Mouse (Mus musculus): Measurements from ENCODE around the gene Smad3. TPM values are rescaled to one million over a fixed set of nuclear protein-coding genes. Genes with fewer than 3 reads are reported as not detected.
A peak's percentile ranks its signal among the peaks of the same experiment; 100 is the strongest.

Gene Smad3
- polyA plus RNA-seq, 1 experiment from 2014 or later, result 34.8 TPM

DNA sequence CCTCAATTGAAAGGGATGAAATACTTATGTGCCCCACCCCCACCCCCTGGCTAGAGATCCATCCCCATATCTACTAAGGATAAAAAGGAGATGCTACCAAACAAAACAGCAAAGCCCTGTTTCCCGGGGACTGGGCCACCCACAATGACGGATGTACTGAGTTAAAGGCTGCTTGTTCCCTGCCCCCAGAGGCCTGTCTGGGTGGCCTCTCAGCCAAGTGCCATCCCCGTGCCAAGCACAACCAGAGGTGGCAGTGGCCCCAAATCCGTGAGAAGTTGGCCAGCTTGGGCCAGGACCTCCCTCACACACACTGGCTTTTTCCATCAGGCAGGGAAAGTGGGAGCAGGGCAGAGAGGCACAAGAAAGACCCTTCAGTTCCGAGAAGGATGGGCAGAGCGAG is 45.0 kb downstream of the Smad3 start:
- peaks cover 44% of the 10 kb centered on the region for H3K36me3 ChIP-seq
- H3K4me1 ChIP-seq, result peaks cover 45% of the 10 kb centered on the region
- no peak overlapping the region for H3K27ac ChIP-seq
- 60% methylated on average over 6 of the region's 6 CpGs for WGBS
- H3K4me3 ChIP-seq, result no peak overlapping the region
- ATAC-seq (ENCODE audit: low FRiP score, low read depth), result no peak
- H3K9ac ChIP-seq, result no peak overlapping the region
- H3K27me3 ChIP-seq, result no peaks in the 10 kb centered on the region
- no peak overlapping the region for H3K4me2 ChIP-seq (replicated peaks)
- peaks cover 5% of the 10 kb centered on the region; the same call in 1 of the 2 replicates for H3K9me3 ChIP-seq

DNA sequence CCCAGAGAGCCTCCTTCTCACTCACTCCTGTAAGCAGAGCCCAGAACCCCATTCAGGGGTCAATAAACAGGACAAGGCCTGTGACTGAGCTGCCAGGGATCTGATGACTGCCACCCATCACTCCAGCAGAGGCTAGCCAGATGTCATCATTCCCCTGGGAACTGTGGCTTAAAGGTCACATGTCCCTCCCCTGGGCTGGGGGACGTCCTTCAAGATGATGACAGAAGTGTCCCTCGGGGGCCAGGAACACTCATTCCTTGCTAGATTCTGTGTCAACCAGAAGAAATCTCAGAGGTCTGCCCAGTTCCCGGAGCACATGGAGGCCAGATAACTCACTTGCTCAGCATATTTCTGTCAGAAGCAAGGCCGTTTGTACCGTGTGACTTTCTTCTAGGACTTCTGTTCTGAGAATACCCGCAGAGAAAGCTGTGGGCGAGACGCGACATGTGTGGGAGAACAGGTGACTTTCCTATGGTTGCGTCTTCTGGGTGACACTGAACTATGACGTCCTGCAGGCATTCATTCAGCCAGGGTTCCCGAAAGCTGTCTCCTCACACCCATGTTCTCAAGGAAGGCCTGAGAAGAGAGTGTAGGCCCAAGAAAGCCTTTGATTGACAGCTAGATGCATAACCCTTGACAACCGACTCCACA is 46.1 kb downstream of the Smad3 start:
- Histone ChIP-seq H3K4me2 (replicated peaks) (no peak overlapping the region), H3K27me3 (no peaks in the 10 kb centered on the region), H3K36me3 (peaks cover 44% of the 10 kb centered on the region), H3K4me3 (no peak overlapping the region), H3K9me3 (peaks cover 5% of the 10 kb centered on the region; the same call in 1 of the 2 replicates), H3K27ac (no peak overlapping the region), H3K9ac (no peak overlapping the region), H3K4me1 (peaks cover 44% of the 10 kb centered on the region)
- WGBS, result 79% methylated on average over 13 of the region's 13 CpGs
- ATAC-seq (ENCODE audit: low FRiP score, low read depth), result no peak

DNA sequence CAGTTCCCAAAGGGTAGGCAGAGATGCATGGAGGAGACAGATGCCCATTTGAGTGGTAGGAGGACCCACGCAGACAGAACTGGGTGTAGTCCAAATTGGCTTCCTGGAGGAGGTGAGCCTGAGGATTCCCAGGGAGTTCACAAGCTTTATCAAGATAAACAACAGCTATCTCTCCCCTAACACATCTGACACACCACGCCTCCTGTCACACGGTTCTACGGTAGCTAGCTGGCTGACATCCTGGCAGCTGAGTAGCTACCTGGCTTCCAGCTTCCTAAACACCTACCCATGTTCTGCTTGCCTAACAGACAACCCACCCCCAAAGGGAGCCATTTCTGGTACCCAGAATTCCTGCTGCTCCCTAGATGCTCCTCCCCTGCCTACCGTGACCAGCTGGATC is 47.9 kb downstream of the Smad3 start:
- Histone ChIP-seq H3K27ac (no peak overlapping the region), H3K4me1 (peaks cover 45% of the 10 kb centered on the region)

DNA sequence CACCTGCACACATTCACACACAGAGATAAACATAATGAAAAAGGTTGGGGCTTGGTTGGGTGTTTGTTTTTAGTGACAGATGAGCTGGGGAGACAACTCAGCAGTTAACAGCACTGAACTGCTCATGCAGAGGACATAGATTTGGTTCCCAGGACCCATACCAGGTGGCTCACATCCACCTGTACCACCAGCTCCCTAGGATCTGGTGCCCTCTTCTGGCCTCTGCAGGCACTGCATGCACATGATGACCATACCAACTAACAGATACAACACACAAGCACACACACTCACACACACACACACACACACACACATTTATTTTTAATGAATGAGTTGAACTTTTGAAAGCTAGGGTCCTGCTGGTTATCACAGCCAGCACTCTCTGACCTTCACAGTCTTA is 48.5 kb downstream of the Smad3 start:
- Histone ChIP-seq H3K9me3 (peaks cover 5% of the 10 kb centered on the region; the same call in 1 of the 2 replicates), H3K9ac (no peak overlapping the region), H3K4me1 (peaks cover 47% of the 10 kb centered on the region), H3K27ac (no peak overlapping the region), H3K4me2 (replicated peaks) (no peak overlapping the region), H3K4me3 (no peak overlapping the region), H3K36me3 (peaks cover 40% of the 10 kb centered on the region), H3K27me3 (no peaks in the 10 kb centered on the region)
- no peak for ATAC-seq (ENCODE audit: low FRiP score, low read depth)

More for the DNA sequence above, 47.9 kb downstream of the Smad3 start:
- peaks cover 5% of the 10 kb centered on the region; the same call in 1 of the 2 replicates for H3K9me3 ChIP-seq
- H3K4me2 ChIP-seq (replicated peaks), result no peak overlapping the region
- no peaks in the 10 kb centered on the region for H3K27me3 ChIP-seq
- no peak overlapping the region for H3K4me3 ChIP-seq
- no peak overlapping the region for H3K9ac ChIP-seq
- WGBS, result 97% methylated on average over 5 of the region's 5 CpGs
- peaks cover 40% of the 10 kb centered on the region for H3K36me3 ChIP-seq
- no peak for ATAC-seq (ENCODE audit: low FRiP score, low read depth)

DNA sequence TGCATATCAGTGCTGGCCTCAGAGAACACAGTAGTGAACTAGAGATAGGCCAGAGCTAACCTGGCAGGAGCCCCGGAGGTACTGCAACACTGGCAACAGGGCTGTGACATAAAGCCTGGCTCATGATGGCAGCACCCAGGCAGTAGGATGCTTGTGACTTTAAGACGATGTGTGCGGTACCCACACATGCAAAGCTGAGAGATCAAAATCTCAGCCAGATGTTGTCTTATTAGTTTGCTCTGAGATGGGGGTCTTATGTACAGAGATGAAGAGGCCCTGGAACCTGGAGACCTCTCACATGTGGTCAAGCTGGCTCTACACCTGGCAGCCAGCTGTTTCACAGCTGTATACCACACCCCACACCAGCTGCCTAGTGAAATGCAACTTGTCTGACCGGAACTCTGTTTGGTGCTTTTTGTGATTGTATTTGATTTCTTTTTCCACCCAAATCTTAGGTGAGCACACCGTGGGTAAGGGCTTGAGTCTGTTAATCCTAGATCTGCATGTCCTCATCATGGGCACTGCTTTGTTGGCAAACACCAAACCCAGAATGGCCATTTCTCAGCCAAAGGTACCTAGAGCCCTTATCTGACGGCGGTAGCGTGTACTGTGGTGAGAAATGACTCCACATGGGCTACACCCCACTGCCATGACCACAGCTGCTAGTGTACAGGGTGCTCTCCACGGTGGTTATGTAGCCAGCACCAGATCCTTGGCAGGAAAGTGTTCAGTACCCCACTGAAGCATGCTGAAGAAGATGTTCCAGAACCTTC is 49.8 kb downstream of the Smad3 start:
- no peak overlapping the region for H3K4me3 ChIP-seq
- no peaks in the 10 kb centered on the region for H3K27me3 ChIP-seq
- H3K9ac ChIP-seq, result no peak overlapping the region
- ATAC-seq (ENCODE audit: low FRiP score, low read depth), result no peak
- 67% methylated on average over 9 of the region's 9 CpGs for WGBS
- H3K9me3 ChIP-seq, result peaks cover 5% of the 10 kb centered on the region; the same call in 1 of the 2 replicates
- no peak overlapping the region for H3K4me2 ChIP-seq (replicated peaks)
- peaks cover 52% of the 10 kb centered on the region for H3K4me1 ChIP-seq
- peaks cover 42% of the 10 kb centered on the region for H3K36me3 ChIP-seq
- no peak overlapping the region for H3K27ac ChIP-seq

DNA sequence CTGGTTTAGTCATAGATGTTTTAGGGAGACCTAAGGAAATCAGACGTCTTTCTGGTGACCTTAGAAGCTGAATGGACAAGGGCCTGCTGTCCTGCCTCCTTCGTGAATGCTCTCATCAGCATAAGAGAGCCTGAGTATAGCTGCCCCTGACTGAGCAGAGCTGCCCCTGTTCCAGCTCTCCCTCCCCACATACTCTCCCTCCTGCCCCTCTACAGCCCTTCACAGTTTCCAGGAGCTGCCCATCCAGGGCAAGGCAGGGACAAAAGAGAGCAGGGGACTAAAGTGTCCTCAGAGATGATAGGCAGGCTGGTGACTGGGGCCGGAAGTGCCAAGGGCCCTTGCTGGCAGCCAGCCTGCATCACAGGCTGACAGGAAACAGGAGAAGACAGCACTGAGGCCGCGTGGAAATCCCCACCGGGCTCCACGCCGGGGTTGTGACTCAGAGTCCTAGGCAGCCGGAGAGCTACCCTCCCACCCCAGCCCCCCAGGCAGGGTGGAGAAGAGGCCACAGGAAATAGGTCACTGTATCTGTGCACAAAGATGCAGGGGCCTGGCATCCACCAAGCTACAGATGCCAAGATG is 51.6 kb downstream of the Smad3 start:
- 30% methylated on average over 9 of the region's 9 CpGs for WGBS
- Histone ChIP-seq H3K36me3 (peaks cover 32% of the 10 kb centered on the region), H3K9ac (peak overlapping the region; percentile 15; the same call in 1 of the 2 replicates), H3K9me3 (peaks cover 5% of the 10 kb centered on the region; the same call in 1 of the 2 replicates), H3K4me2 (replicated peaks) (no peak overlapping the region), H3K4me3 (no peak overlapping the region), H3K4me1 (peaks cover 67% of the 10 kb centered on the region), H3K27me3 (no peaks in the 10 kb centered on the region), H3K27ac (no peak overlapping the region)
- ATAC-seq (ENCODE audit: low FRiP score, low read depth), result no peak

DNA sequence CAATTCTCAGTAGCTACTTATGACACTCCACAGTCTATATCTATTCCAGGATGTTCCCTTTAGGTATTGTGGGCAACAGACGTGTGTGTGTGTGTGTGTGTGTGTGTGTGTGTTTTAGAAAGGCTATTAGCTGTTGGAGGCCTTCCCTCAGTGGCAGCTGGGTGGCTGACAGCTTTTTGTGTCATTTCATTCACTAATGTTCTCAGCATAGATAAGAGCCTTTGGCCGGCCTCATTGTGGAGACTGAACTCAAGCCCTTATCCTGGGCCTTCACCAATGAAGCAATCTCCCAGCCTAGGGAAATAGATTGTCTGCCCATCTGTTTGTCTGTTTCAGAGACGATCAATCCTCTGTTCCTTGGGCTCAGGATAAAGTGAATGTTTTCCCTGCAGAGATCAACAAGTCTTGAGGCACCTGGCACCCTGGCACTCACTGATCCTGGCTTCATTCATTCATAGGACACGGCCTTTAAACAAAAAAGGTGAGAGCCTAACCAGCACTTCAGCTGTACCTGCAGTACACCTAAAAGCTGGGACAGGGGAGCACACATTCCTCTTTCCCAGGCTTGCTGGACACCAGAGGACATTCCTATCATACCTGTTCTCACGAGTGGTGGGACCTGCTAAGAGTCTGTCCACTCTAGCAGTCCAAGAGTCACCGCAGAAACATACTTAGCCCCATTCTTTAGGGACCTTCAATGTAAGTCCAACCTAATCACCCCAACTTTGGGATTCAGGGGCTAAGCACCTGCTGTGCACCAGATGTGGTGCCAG is 52.6 kb downstream of the Smad3 start:
- Histone ChIP-seq H3K27me3 (no peaks in the 10 kb centered on the region), H3K9me3 (peaks cover 5% of the 10 kb centered on the region; the same call in 1 of the 2 replicates), H3K36me3 (peaks cover 21% of the 10 kb centered on the region), H3K27ac (no peak overlapping the region), H3K4me2 (replicated peaks) (no peak overlapping the region), H3K4me3 (no peak overlapping the region), H3K4me1 (peaks cover 76% of the 10 kb centered on the region), H3K9ac (no peak overlapping the region)
- WGBS, result 72% methylated on average over 6 of the region's 6 CpGs
- no peak for ATAC-seq (ENCODE audit: low FRiP score, low read depth)

DNA sequence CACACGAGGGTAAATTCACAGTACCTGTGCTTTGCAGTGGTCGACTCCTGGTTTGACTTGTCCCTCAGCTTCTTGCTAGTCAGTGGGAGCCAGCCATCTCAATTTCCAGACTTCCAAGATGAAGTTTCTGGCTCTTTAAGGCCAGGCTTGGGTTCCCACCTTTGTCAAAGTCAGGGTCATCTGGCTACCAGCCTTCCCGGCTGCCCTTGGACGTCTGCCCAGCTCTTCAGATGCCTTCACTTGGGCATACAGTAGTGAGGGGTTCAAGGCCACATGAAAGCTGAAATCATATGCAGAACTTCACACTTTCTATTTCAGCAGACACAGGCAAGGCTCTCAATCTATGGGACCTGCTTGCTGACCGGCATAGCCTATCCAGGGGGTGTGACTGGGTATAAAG is 53.7 kb downstream of the Smad3 start:
- H3K36me3 ChIP-seq, result peaks cover 11% of the 10 kb centered on the region; the same call in 1 of the 2 replicates
- ATAC-seq (ENCODE audit: low FRiP score, low read depth), result no peak
- H3K27ac ChIP-seq, result no peak overlapping the region
- peaks cover 85% of the 10 kb centered on the region for H3K4me1 ChIP-seq
- no peak overlapping the region for H3K4me2 ChIP-seq (replicated peaks)
- no peaks in the 10 kb centered on the region for H3K27me3 ChIP-seq
- no peak overlapping the region for H3K9ac ChIP-seq
- H3K9me3 ChIP-seq, result no peaks in the 10 kb centered on the region
- H3K4me3 ChIP-seq, result no peak overlapping the region
- WGBS, result 74% methylated on average over 5 of the region's 5 CpGs

DNA sequence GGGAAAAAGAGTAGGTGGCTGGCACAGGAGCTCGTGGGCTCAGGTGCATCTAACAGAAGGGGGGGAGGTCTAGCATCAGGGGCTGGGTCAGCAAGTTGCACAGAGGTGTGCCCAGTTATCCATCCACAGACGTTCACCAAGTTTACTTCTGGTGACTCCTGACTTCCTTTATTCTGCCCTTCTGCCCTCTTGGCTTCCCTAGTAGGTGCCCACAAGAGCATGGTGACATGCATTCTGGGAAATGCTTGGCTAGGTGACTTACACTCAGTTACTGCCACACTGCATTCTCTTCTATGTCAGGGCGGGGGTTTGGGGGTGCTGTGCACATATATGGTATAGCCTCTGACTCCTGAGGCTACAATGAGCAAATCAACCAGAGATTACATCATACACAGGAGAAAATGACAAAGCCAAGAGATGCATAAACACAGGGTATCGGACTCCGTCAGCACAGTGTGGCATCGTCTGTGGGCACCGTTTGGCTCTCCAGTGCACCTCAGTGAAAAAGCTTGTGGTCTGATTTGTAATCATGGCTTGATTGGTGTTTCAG is 54.5 kb downstream of the Smad3 start:
- WGBS, result 86% methylated on average over 7 of the region's 7 CpGs
- no peak for ATAC-seq (ENCODE audit: low FRiP score, low read depth)
- Histone ChIP-seq H3K9ac (no peak overlapping the region), H3K9me3 (no peaks in the 10 kb centered on the region), H3K27ac (0 out of 2 replicates have a peak overlapping the region, but pooled peaks have one; percentile 28), H3K4me1 (peaks cover 89% of the 10 kb centered on the region), H3K27me3 (no peaks in the 10 kb centered on the region), H3K4me2 (replicated peaks) (peak overlapping the region; percentile 24; the same call in 1 of the 2 replicates), H3K36me3 (0 out of 2 replicates have a peak, but pooled peaks cover 5% of the 10 kb centered on the region), H3K4me3 (no peak overlapping the region)

DNA sequence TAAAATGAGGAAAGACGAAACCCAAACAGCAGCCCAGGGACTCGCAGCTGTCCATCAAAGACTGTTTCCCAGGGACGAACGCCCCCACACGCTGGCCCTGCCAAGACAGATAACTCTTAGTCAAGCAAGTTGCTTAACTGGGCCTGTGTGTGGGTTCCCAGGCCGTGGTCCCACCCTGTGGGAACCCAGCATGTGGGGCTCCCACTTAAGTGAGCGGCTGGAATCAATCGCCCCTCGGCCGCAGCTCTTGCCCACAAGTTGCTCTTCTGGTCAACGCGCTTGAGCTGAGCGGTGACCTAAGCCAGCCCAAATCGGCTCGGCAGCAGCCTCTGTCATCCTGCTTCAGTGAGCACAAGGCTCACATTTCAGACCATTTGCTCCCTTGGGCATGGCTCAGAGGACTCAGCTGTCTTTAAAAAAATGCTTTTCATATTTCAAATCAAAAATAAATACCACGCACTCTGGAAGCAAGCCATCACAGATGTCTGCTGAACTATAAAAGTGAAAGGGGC is 55.2 kb downstream of the Smad3 start:
- WGBS, result 46% methylated on average over 16 of the region's 16 CpGs
- Histone ChIP-seq H3K27ac (peak overlapping the region; percentile 70; the same call in 1 of the 2 replicates), H3K9ac (no peak overlapping the region; the same call in 1 of the 2 replicates)

DNA sequence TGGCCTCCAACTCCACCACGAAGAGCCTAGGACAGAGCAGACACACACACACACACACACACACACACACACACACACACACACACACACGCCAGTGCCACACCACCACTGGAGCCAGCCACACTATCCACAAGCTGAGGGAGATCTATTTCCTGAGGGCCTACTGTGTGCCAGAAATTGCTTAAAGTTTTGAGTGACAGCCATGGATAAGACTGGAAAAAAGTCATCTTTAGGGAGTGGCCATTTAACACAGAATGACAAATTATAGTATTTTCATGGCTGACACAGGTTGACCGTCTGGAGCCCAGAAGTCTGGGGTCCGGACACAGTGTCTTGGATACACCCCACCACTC is 55.9 kb downstream of the Smad3 start:
- no peak overlapping the region for H3K4me3 ChIP-seq
- H3K27me3 ChIP-seq, result no peaks in the 10 kb centered on the region
- no peak overlapping the region for H3K4me2 ChIP-seq (replicated peaks)
- 0 out of 2 replicates have a peak, but pooled peaks cover 5% of the 10 kb centered on the region for H3K36me3 ChIP-seq
- H3K9me3 ChIP-seq, result no peaks in the 10 kb centered on the region
- no peak overlapping the region for H3K9ac ChIP-seq
- ATAC-seq (ENCODE audit: low FRiP score, low read depth), result no peak
- WGBS, result 83% methylated on average over 4 of the region's 4 CpGs
- H3K27ac ChIP-seq, result peak overlapping the region; percentile 70; the same call in 1 of the 2 replicates
- H3K4me1 ChIP-seq, result peaks cover 90% of the 10 kb centered on the region

More for the DNA sequence above, 55.2 kb downstream of the Smad3 start:
- H3K4me1 ChIP-seq, result peaks cover 90% of the 10 kb centered on the region
- H3K27me3 ChIP-seq, result no peaks in the 10 kb centered on the region
- H3K4me3 ChIP-seq, result no peak overlapping the region
- peak overlapping the region; percentile 24 for H3K4me2 ChIP-seq (replicated peaks)
- ATAC-seq (ENCODE audit: low FRiP score, low read depth), result peak; percentile 49
- H3K9me3 ChIP-seq, result no peaks in the 10 kb centered on the region
- H3K36me3 ChIP-seq, result 0 out of 2 replicates have a peak, but pooled peaks cover 5% of the 10 kb centered on the region
